Mouse (Mus musculus): Measurements from ENCODE around the gene Zfp704.

DNA sequence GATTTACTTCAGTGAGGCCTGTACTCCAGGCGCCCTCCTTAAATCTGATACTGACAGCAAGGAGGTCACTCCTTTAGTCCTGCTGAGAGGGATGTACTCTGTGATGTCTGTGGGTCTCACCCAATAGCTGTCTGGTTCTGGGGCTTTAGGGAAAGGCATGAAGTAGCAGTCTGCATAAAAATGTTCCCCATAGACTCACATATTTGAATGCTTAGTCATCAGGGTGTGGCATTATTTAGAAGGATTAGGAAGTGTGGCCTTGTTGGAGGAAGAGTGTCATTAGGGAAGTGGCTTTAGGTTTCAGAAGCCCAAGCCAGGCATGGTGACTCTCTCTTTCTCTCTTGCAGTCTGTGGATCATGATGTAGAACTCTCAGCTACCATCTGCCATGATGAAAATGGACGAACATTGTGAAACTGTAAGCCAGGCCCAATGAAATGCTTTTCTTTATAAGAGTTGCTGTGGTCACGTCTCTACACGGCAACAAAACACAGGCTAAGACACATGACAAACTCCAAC, 118.1 kb downstream of the Zfp704 start:
- TF ChIP-seq POLR2A (IDR thresholded peaks at IDR 0.05; ENCODE audit: insufficient read length, low read depth) (no peak), MAX (IDR thresholded peaks at IDR 0.05; ENCODE audit: low read depth) (no peak), REST (IDR thresholded peaks at IDR 0.05; ENCODE audit: insufficient read depth, insufficient read length) (no peak), USF1 (IDR thresholded peaks at IDR 0.05; ENCODE audit: low read depth) (no peak), POLR2AphosphoS2 (IDR thresholded peaks at IDR 0.05; ENCODE audit: insufficient read length, low read depth) (no peak), TCF12 (IDR thresholded peaks at IDR 0.05; ENCODE audit: insufficient read depth, poor library complexity, severe bottlenecking) (no peak), E2F4 (IDR thresholded peaks at IDR 0.05; ENCODE audit: insufficient read depth) (no peak), SRF (IDR thresholded peaks at IDR 0.05; ENCODE audit: control insufficient read depth, insufficient read length, low read depth) (no peak), MYOD1 (IDR thresholded peaks at IDR 0.05; ENCODE audit: control insufficient read depth in 1 of 3, insufficient read length in 2 of 3, low read depth in 2 of 3) (no peak), MYOG (IDR thresholded peaks at IDR 0.05; ENCODE audit: control insufficient read depth in 1 of 3, insufficient read depth in 1 of 3, insufficient read length in 2 of 3, low read depth in 2 of 3) (no peak)
